Mouse (Mus musculus) liver, adult 2 months (tissue): ENCODE data around the gene Scn2a. TPM values are rescaled to one million over a fixed set of nuclear protein-coding genes. Genes with fewer than 3 reads are reported as not detected.

ENCODE experiments used
- DNase-seq: peaks from one replicate; pipeline ENCODE4 v3.0.0-alpha.2; 2011; ENCODE audit warnings: low read depth, low spot score; ENCODE audit errors: extremely low read depth
- H3K27ac ChIP-seq: fragments of 200-500 bp; replicated peaks from 2 replicates; pipeline ENCODE4 v1.5.1; 2012; ENCODE audit warnings: low read depth, mild to moderate bottlenecking, control low read depth, inconsistent platforms, low read length; ENCODE audit not compliant: insufficient read depth
- H3K27me3 ChIP-seq: fragments of 200-500 bp; 2 replicates; pipeline ENCODE4 v1.6.1; 2012; ENCODE audit warnings: mild to moderate bottlenecking, moderate library complexity, low read length, inconsistent platforms; ENCODE audit not compliant: control insufficient read depth, insufficient read depth
- H3K36me3 ChIP-seq: fragments of 200-500 bp; 2 replicates; pipeline ENCODE4 v1.6.1; 2012; ENCODE audit warnings: low read length, inconsistent platforms; ENCODE audit not compliant: control insufficient read depth, insufficient read depth
- H3K4me1 ChIP-seq: fragments of 200-500 bp; 2 replicates; pipeline ENCODE4 v1.6.1; 2011; ENCODE audit warnings: low read length; ENCODE audit not compliant: control insufficient read depth, insufficient read depth
- H3K4me3 ChIP-seq: fragments of 200-500 bp; 2 replicates; pipeline ENCODE4 v1.5.1; 2011; ENCODE audit warnings: low read depth, mild to moderate bottlenecking, control low read depth, low read length, moderate library complexity; ENCODE audit not compliant: insufficient read depth
- H3K79me2 ChIP-seq: fragments of 200-500 bp; 2 replicates; pipeline ENCODE4 v1.6.1; 2012; ENCODE audit warnings: inconsistent platforms, mild to moderate bottlenecking, low read length, moderate library complexity; ENCODE audit not compliant: control insufficient read depth, insufficient read depth
- H3K9ac ChIP-seq: fragments of 200-500 bp; 2 replicates; pipeline ENCODE4 v1.6.1; 2012; ENCODE audit warnings: low read depth, mild to moderate bottlenecking, control low read depth, inconsistent platforms, low read length
- CTCF ChIP-seq: fragments of 200-500 bp; IDR thresholded peaks from 2 replicates; pipeline ENCODE4 v1.5.1; 2011; ENCODE audit warnings: low read depth, low read length, control low read depth
- POLR2A ChIP-seq: fragments of 200-500 bp; IDR thresholded peaks from 2 replicates; pipeline ENCODE4 v1.6.1; 2011; ENCODE audit warnings: low read length, control low read depth; ENCODE audit not compliant: insufficient read depth; ENCODE audit errors: extremely low read depth
- WGBS: fragments of 180-500 bp; shearing (Covaris S2); methylation state at CpG from one replicate; pipeline ENCODE4 v1.1.7; 2018; 5-methylcytosine and 5-hydroxymethylcytosine counted together
- polyA plus RNA-seq: library from polyadenylated mRNA; depleted of rRNA; stranded (reverse); fragments of >200 nt; gene quantifications from 2 replicates; pipeline ENCODE4 v1.2.3, GENCODE M21; 2012
- total RNA-seq: library from RNA; depleted of rRNA; stranded (reverse); fragments of >200 nt; gene quantifications from 2 replicates; pipeline ENCODE4 v1.2.3, GENCODE M21; 2014

Scn2a gene
- total and polyA plus RNA-seq, 2 experiments: 0.02 to 0.09 TPM

DNA sequence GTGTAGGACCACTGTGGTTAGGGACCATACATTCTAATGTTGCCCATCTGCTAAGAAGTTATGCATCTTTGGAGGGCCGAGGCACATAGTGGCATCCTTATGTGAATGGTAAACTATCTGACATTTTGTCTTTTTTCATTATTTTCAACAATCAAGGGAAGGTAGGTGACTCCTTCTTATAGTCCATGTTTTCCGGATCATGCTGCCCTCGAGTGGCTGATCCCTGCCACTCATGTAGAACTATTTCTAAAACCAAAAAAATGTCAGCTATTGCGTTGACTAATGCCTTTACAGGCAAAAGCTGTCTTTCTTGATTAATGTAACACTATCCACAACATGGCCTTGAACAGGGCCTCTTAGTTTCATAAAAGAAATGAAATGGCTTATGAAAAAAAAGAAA lies 59.0 kb downstream of the Scn2a start:
- no peaks in the 10 kb centered on the region for H3K79me2 ChIP-seq

DNA sequence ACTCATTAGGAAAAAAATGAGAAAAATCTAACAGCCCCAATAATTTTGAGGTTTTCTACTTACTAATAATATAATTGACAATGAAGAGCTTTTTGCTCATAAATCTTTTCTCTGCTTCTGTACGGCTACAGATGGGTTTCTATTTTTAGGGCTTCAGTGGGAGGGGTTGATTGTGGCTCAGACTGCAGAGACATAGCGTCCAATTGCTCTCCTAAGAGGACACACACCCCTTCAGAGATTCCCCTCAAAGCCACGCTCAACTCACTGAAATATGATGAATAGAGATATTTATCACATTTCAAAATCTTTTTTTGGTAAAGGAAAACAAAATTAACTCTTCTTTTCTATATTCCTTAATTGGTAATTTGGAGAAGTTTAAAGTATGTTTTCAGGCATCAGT lies 64.6 kb downstream of the Scn2a start:
- Histone ChIP-seq H3K4me3 (no peak overlapping the region), H3K79me2 (no peaks in the 10 kb centered on the region), H3K27ac (no peak overlapping the region), H3K9ac (no peak overlapping the region), H3K36me3 (no peaks in the 10 kb centered on the region), H3K27me3 (no peaks in the 10 kb centered on the region), H3K4me1 (no peaks in the 10 kb centered on the region)
- no peak for TF ChIP-seq POLR2A
- no peak for TF ChIP-seq CTCF
- DNase-seq: no peak
- 69% methylated on average over 3 of the region's 3 CpGs for WGBS

More for the DNA sequence above, 59.0 kb downstream of the Scn2a start:
- no peak overlapping the region for H3K9ac ChIP-seq
- WGBS: 77% methylated on average over 4 of the region's 4 CpGs
- H3K4me3 ChIP-seq: no peak overlapping the region
- DNase-seq: no peak
- H3K27me3 ChIP-seq: no peaks in the 10 kb centered on the region
- no peaks in the 10 kb centered on the region for H3K4me1 ChIP-seq
- H3K36me3 ChIP-seq: no peaks in the 10 kb centered on the region
- no peak for TF ChIP-seq CTCF
- TF ChIP-seq POLR2A: no peak
- no peak overlapping the region for H3K27ac ChIP-seq

- Histone ChIP-seq H3K4me1 (no peaks in the 10 kb centered on the region), H3K36me3 (no peaks in the 10 kb centered on the region), H3K9ac (no peak overlapping the region), H3K27ac (no peak overlapping the region), H3K4me3 (no peak overlapping the region), H3K27me3 (no peaks in the 10 kb centered on the region), H3K79me2 (no peaks in the 10 kb centered on the region)
- no peak for DNase-seq
- WGBS: 80% methylated on average over 6 of the region's 6 CpGs
- TF ChIP-seq POLR2A: no peak
Measured at GRCm38 (mm10) chr2:65690456-65691184, 70.0 kb downstream of the Scn2a start.

GRCm38 (mm10) chr2:65694485-65694884 lies 73.9 kb downstream of the Scn2a start:
- no peak for TF ChIP-seq CTCF
- H3K79me2 ChIP-seq: no peaks in the 10 kb centered on the region
- H3K4me1 ChIP-seq: no peaks in the 10 kb centered on the region
- no peak for DNase-seq
- H3K27me3 ChIP-seq: no peaks in the 10 kb centered on the region
- no peak overlapping the region for H3K4me3 ChIP-seq
- no peak overlapping the region for H3K9ac ChIP-seq
- H3K27ac ChIP-seq: no peak overlapping the region
- no peaks in the 10 kb centered on the region for H3K36me3 ChIP-seq
- 73% methylated on average over 3 of the region's 3 CpGs for WGBS

GRCm38 (mm10) chr2:65695061-65695460 lies 74.5 kb downstream of the Scn2a start:
- no peak for TF ChIP-seq CTCF
- no peak for TF ChIP-seq POLR2A
- 75% methylated on average over 7 of the region's 7 CpGs for WGBS
- H3K9ac ChIP-seq: no peak overlapping the region

GRCm38 (mm10) chr2:65700246-65700645 lies 79.7 kb downstream of the Scn2a start:
- no peaks in the 10 kb centered on the region for H3K79me2 ChIP-seq
- no peak overlapping the region for H3K27ac ChIP-seq
- no peaks in the 10 kb centered on the region for H3K4me1 ChIP-seq
- TF ChIP-seq CTCF (no peak), POLR2A (no peak)
- 88% methylated on average over 1 of the region's 1 CpGs for WGBS
- no peaks in the 10 kb centered on the region for H3K36me3 ChIP-seq
- H3K4me3 ChIP-seq: no peak overlapping the region
- H3K27me3 ChIP-seq: no peaks in the 10 kb centered on the region
- DNase-seq: no peak
- H3K9ac ChIP-seq: no peak overlapping the region

More at GRCm38 (mm10) chr2:65695061-65695460, 74.5 kb downstream of the Scn2a start:
- H3K4me3 ChIP-seq: no peak overlapping the region
- no peaks in the 10 kb centered on the region for H3K27me3 ChIP-seq
- no peaks in the 10 kb centered on the region for H3K79me2 ChIP-seq
- DNase-seq: no peak
- H3K4me1 ChIP-seq: no peaks in the 10 kb centered on the region
- H3K27ac ChIP-seq: no peak overlapping the region
- H3K36me3 ChIP-seq: no peaks in the 10 kb centered on the region
